Mouse (Mus musculus): ENCODE data around the gene Rnase10. TPM values are rescaled to one million over a fixed set of nuclear protein-coding genes. Genes with fewer than 3 reads are reported as not detected.
A peak's percentile ranks its signal among the peaks of the same experiment; 100 is the strongest.
"Not testable (repeated sequence)": the region's sequence is repeated elsewhere in the genome, so short reads cannot be mapped to it uniquely, and the experiment has no call there.

The Rnase10 gene
- total RNA-seq, 4 experiments from 2014 or later: 0.15 to 0.31 TPM; not detected in 2

DNA sequence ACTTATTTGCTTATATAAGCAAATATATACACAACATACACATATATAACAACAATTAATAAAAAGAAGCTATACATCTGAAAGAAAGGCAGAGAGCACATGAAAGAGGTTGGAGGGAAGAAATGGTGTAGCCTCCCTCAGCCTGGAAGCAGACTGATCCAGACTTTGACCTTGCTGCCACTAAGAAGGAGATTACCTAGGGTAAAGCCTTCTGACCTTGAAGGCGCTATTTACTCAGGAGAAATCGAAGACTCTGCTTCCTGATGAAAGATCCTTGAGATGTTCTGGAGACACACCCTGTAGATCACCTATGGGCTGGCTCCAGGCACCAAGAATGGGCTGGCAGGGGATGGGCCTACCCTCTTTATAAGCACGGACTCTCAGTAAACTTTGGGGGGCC, 7.2 kb downstream of the Rnase10 start:
- DNase-seq: not testable (repeated sequence)

- DNase-seq: no peak
These were observed 8.2 kb downstream of the Rnase10 start for GRCm38 (mm10) chr14:51015780-51016179.

DNA sequence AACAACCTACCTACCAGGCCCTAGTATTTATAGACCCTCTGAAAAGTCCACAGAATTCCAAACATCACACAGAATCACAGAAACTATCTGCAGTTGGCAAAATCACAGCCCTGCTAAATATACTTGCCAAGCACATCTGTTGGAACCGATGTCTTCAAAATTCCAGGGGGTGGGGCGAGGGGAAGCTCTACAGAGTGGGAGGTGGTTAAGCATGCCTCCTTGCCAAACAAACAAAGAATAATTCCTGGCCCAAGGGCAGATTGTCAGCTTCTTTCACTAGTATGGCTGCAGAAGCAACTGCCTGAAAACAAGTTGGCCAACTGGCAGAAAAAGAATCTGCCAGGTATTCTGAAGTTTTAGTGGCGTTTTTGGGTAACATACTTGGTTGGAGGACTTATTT, 9.7 kb downstream of the Rnase10 start:
- no peak for DNase-seq

DNA sequence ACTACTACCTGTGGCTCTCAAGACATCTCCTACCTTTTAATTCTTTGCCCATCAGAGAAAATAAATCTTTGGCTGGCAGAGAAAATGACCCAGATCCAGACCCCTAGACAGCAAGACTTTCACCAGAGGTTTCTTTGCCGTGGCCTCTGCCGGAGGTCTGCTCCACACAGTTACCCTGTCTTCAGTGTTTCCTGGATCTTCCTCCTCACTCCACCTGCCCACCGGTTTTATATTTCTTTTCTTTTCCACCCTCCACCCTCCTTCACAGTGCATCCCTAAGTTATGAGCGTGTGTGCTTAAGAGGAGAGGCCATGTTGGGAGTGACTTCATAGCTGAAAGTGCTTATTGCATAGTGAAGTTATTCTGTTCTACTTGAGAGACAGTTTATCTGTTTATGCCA, 15.9 kb downstream of the Rnase10 start:
- no peak for DNase-seq

DNA sequence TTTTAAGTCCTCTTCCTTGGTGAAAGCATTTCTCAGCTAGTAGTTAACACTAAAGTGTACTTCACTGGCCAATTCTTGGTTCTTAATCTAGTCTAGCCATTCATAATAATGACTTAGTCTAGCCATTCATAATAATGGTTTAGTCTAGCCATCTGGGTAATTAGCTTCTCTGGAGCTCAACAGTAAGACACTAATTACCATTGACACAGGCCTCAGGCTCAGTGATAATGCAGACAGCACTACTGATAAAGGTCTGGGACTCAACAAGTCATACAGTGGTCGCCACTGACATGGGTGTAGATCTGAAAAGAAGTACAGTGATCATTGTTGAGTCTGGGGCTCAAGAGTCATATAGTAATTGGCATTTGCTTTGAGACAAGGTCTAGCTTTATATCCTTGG, 17.3 kb downstream of the Rnase10 start:
- DNase-seq: no peak

DNA sequence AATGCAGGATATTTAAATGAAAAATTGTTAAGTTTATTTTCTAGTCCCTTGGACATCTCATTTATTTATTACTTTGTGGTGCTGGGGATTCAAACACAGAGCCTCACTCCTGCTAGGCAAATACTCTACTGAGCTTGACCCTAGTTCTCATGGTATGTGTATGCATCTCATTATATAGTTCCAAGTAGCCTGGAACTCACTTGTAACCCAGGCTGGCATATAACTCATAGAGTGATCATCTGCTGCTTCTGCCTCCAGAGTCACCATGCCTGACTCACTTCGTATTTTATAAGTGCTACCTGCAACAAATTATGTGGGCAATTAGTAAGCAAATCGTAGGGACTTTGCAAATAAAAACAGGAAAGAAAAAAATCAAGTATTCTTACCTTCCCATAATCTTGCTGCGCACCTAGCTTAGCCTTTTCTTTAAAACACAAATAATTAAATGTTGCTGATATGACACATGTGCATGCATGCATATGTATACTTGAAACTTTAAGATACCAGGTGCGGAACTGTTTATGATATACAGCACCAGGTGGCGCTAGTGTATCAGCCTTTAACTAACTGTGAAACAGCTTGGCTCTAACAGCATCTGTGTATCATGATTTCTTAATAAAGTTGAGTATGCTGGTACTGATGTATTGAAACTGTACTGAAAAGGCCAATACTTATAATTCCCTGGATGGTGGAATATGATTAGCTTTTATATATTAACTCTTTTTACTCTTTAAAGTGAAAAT, 19.0 kb downstream of the Rnase10 start:
- DNase-seq: peak; percentile 30

DNA sequence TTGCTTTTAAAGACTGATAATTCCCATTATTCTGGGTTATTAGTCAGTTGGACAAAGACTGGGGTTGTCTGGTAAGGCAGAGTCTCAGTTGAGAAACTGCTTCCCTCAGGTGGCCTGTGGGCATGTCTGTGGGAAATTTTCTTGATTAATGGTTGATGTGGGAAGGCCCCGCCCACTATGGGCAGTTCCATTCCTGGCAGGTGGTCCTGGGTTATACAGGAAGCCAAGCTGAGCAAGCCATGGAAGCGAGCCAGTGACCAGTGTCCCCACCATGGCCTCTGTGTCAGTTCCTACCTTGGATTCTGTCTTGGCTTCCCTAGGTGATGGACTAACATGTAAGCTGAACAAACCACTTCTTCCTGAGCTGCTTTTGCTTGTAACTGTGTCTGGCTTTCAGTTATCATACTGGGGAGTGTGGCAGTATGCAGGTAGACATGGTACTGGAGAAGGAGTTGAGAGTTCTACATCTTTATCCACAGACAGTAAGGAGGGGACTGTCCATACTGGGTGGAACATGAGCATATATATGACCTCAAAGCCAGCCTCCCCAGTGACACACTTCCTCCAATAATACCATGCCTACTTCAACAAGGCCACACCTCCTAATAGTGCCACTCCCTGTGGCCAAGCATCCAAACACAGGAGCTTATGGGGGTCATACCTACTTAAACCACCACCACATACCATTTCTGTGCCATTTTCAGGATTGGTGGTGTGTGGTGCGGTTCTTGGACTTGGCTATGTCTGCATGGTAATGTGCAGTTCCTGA, 20.0 kb downstream of the Rnase10 start:
- DNase-seq: no peak

DNA sequence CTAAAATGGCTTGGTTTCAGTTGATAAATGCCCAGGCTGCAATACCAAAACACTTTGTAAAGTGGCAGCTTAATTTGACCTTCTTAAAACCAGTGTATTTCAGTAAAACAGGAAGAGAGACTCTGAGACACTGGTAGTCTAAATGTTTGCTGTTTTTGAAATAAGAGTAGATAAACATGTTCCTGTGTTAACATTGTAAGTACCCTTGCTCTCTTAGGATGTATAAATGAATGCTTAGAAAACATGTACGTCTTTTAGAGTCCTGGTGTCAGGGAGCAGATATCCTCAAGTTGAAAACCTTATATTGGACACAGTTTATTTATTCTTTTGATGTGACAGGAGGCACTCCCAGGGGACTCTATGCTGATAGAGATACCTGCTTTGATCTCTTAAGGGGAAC, 27.7 kb downstream of the Rnase10 start:
- DNase-seq: no peak

DNA sequence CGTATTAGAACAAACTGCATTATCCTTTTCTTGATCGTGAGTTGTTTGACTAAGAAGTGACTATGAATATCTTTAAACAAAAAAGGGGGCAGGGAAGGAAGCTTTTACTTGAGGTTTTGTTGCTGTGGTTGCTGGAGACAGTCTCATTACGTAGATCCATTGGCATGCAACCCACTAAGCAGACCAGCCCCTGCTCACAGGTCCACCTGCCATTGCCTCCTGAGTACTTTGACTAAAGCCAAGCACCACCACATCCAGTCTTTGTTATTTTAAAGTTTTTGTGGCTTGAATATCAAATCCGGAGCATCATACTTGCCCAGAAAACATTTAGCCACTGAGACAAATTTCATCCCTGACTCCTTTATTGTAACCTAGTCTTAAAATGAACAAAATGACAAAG, 28.7 kb downstream of the Rnase10 start:
- DNase-seq: no peak

DNA sequence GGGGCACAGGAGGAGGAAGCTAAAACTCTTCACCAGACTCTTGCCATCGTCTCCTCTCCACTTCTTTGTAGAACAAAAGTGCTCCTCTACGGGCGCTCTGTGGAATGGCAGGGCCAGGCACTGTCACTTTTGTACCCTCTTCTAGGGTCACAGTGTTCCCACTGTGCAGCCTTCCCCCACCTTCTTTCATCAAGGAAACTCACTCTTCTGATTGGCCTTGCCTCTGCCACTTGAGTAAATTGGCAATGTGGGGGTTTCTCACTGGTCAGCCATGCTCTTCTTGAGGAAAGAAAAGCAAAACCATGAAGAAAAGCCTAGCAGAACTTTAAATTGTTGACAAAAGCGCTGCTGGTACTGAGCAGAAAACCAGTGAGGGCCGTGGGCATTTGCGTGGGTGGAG, 34.2 kb downstream of the Rnase10 start, which contains the start of gene Rnase9:
TSS of gene Rnase9 (minus strand) at position 101 of the 400 bp plus-strand sequence.
- DNase-seq: no peak

- DNase-seq: no peak
These were observed 40.3 kb downstream of the Rnase10 start for GRCm38 (mm10) chr14:51047846-51048245.

DNA sequence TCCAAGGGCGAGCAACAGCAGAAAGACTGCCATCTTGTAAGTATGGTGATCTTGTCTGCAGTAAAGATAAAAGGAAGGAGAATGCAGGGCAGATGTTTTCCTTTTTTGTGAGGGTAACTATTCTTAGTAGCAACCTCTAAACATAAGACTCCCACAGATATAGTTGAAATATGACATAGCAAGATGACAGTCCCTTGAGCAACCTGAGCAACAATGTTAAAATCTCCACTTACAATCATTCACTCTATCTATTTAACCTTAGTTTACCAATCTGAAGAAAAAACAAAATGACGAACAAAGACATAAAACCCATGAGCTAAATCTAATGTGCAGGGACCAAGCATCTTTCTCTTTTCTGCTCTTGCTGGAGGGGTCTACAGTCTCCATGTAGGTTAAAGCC, 42.5 kb downstream of the Rnase10 start, which contains the start of gene Rnase11:
TSS of gene Rnase11 (minus strand) at position 101 of the 400 bp plus-strand sequence.
- DNase-seq: no peak

- no peak for DNase-seq
These were observed 44.4 kb downstream of the Rnase10 start for GRCm38 (mm10) chr14:51051941-51052340.

DNA sequence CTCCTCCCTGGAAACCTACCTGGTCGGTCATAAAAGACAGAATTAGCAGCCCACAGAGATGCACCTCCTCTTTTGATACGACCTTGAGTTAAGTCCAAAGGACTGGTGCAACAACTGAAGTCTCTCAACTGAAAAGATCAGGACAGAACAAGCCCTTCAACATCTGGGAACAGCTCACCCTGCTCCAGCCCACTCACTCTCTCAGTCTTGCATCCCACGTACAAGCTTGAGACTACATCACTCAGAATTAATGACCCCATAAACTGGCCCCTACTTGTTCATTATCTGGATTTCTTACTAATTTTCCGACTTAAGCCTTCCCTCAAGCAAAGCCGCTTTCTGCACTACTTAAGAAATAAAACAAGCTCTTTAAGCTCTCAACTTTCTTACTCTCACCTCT, 45.6 kb downstream of the Rnase10 start:
- no peak for DNase-seq

- DNase-seq: no peak
These were observed 47.0 kb downstream of the Rnase10 start for GRCm38 (mm10) chr14:51054243-51055237.

DNA sequence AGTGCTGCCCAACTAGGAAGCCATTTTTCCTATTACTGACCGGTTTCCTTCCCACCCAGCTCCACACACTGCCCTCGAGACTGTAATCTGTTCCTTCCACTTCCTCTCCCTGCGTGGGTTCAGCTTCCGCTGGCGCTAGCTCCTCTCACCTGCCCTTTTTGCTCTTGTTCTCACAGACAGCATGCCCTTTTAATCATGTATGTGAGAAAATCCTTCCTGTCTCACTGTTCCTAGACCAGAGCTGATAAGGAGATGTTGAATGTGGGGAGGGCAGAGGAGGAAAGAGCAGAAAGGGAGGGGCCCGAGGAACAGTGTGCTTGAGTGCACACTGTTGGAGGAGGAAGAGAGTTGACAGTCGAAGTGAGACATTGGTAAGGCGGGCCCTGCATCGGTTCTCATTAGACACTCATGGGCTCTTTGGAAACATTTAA, 49.9 kb downstream of the Rnase10 start, which contains the start of gene Rnase12:
TSS of gene Rnase12 (minus strand) at position 261 of the 431 bp plus-strand sequence.
- DNase-seq: no peak

Other genes starting within 250 kb of the Rnase10 start
- 10 to 100 TPM; 40.9 to 57.7 (median 53.5) TPM for gene Ttc5, start 222.2 kb upstream of the Rnase10 start, total RNA-seq (2022)
- gene Ccnb1ip1, start 200.0 kb upstream of the Rnase10 start, total RNA-seq (2022): 1 to 10 TPM in 1 of 4 experiments, under 1 TPM in 1, not detected in 2; 0.58 to 1.8 TPM
- 10 to 100 TPM; 24.2 to 40.7 (median 31.3) TPM for gene Parp2, start 199.9 kb upstream of the Rnase10 start, total RNA-seq (2022)
- gene Tep1, start 137.2 kb upstream of the Rnase10 start, total RNA-seq (2022): 10 to 100 TPM; 25.5 to 33.6 (median 25.9) TPM
- gene Klhl33, start 110.2 kb upstream of the Rnase10 start, total RNA-seq (2022): 1 to 10 TPM; 1.0 to 3.4 (median 1.8) TPM
- gene Osgep, start 82.9 kb upstream of the Rnase10 start, total RNA-seq (2022): 10 to 100 TPM; 44.8 to 55.6 (median 51.3) TPM
- gene Apex1, start 82.8 kb upstream of the Rnase10 start, total RNA-seq (2022): 10 to 100 TPM; 73.6 to 85.2 (median 74.1) TPM
- gene Pip4p1, start 76.9 kb upstream of the Rnase10 start, total RNA-seq (2022): 10 to 100 TPM; 62.3 to 74.8 (median 68.0) TPM
- 10 to 100 TPM; 26.5 to 35.8 (median 31.3) TPM for gene Pnp, start 76.7 kb upstream of the Rnase10 start, total RNA-seq (2022)
- gene Gm49342, start 63.2 kb upstream of the Rnase10 start, total RNA-seq (2022): 10 to 100 TPM; 25.4 to 40.6 (median 33.0) TPM
- 1 to 10 TPM; 1.8 to 2.5 (median 2.2) TPM for gene Pnp2, start 51.8 kb upstream of the Rnase10 start, total RNA-seq (2022)
- not detected for gene Rnase9, start 34.1 kb downstream of the Rnase10 start, total RNA-seq (2022)
- not detected for gene Rnase11, start 42.4 kb downstream of the Rnase10 start, total RNA-seq (2022)
- not detected for gene Rnase12, start 49.9 kb downstream of the Rnase10 start, total RNA-seq (2022)
- gene Olfr750, start 66.7 kb downstream of the Rnase10 start, total RNA-seq (2022): not detected
- 10 to 100 TPM; 48.1 to 69.1 (median 54.7) TPM for gene Rnase4, start 83.3 kb downstream of the Rnase10 start, total RNA-seq (2022)
- gene Ang, start 83.4 kb downstream of the Rnase10 start, total RNA-seq (2022): 1 to 10 TPM; 5.4 to 7.4 (median 6.4) TPM
- gene Eddm3b, start 106.7 kb downstream of the Rnase10 start, total RNA-seq (2022): not detected
- gene Rnase6, start 116.2 kb downstream of the Rnase10 start, total RNA-seq (2022): 1 to 10 TPM; 1.4 to 4.0 (median 2.1) TPM
- under 1 TPM in 1 of 4 experiments, not detected in 3; 0.28 TPM for gene Rnase1, start 139.0 kb downstream of the Rnase10 start, total RNA-seq (2022)
- not detected for gene Rnase2b, start 154.5 kb downstream of the Rnase10 start, total RNA-seq (2022)
- gene Ang2, start 191.4 kb downstream of the Rnase10 start, total RNA-seq (2022): not detected
- gene Ear14, start 195.6 kb downstream of the Rnase10 start, total RNA-seq (2022): not detected
- 10 to 100 TPM in 2 of 4 experiments, 1 to 10 TPM in 2; 8.4 to 30.6 (median 10.1) TPM for gene Rnase2a, start 248.4 kb downstream of the Rnase10 start, total RNA-seq (2022)